Mouse (Mus musculus) yolk sac, embryonic 10.5 days (tissue): Measurements from ENCODE around the gene Klk9.

Experiments
- DNase-seq: peaks from one replicate; pipeline ENCODE4 v3.0.0-alpha.2; 2017; ENCODE audit warnings: low spot score

Gene Klk9

DNA sequence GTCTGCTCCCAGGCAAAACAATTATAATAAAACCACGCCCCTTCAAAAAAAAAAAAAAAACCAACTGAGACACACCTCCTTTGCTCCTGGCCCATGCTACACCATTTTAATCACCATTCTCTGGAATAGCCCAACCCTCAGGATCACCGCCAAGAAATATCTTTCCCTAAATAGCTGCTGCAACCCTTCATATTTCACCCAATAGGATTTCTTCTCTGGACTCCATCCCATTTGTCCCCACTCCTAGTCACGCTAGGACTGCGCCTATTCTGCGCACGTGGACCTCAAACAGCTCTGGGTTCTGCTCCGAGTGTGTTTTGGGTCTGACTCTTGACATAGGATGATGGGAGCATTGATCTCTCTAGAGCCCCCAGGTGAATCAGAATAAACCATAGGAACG, 4.7 kb downstream of the Klk9 start:
- DNase-seq: no peak

DNA sequence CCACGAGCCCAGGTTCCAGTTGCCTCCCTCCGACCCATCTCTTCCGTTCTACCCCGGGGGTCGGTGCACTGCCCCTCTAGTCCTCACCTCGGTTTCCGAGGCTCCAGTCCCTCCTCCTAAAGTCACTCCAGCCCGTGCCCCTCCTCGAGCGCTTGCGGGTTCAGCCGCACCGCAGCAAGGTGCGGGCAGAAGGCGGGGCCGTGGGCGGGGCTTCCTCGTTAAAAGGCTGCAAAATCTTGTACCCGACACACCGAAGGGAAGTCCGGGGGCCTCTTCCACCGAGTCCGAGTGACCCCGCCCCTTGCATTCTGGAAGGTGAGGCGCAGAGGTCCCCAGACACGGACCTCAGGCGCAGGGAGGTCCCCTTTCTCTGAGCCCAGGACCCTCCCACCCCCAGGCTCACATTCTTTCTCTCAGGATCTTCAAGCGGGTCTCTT, 5.7 kb downstream of the Klk9 start, which contains the start of gene Klk8:
Gene Klk8 (plus strand): TSS at position 245 of the 437 bp plus-strand sequence.
- DNase-seq: no peak

DNA sequence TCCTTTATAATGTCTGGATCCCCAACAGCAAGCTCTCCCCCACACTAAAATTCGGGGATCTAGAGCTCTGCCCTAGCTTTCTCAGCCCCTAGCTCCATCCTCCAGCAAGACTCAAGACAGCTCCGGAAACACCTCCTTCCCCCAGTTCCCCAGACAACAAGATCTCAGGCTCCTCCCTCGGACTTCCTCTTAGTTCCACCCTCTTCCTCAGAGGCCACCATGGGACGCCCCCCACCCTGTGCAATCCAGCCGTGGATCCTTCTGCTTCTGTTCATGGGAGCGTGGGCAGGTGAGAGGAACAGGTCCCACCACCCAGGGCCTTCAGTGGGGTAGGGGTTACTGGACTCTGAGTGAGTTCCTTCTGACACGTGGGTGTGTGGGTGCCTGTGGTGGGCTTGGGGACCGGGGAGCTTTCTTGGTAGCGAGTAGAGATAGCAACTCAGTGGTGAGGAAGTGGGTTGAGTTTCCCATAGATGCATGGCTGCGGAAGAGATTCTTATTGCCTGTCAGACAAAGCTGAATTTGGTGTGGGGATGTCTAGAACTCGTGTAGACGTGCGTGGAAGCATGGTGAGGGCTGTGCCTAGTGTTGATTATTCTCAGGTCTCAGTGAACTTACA, 6.3 kb downstream of the Klk9 start:
- no peak for DNase-seq

GRCm38 (mm10) chr7:43799876-43800275, 8.2 kb downstream of the Klk9 start:
- no peak for DNase-seq

DNA sequence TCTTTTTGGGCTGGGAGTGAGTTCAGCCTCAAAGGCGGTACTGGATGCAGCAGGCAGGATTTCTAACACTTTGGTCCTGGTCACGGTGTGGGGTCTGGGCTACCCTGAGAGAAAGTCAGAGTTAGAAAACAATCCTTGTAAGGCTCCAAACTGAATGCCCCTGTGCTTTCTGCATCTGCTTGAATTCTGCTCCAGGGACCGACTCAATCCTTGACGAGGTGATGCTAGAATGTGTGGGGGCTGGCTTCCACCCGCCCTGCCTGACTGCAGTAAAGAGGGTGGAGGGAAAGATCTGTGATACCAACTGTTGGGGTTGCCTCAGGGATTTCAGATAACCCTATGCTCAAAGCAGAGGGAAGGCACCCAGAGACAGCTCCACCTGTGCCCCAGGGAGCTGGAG, 19.3 kb downstream of the Klk9 start, which contains the start of gene Klk7:
Gene Klk7 (plus strand): TSS at position 301 of the 400 bp plus-strand sequence.
- no peak for DNase-seq

DNA sequence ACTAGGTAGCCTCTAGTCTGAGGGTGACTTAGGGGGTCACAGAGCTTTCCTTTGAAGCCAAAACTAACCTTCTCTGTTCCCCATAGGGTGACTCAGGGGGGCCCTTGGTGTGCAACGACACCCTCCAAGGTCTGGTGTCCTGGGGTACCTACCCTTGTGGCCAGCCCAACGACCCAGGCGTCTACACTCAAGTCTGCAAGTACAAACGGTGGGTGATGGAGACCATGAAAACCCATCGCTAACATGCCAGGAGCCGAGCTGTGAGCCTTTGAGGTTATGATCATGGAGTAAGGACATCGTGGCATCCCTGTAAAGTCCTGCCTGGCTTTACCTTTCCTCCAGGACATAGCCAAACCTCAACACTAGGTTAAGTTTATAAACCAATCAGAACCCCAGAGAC, 23.5 kb downstream of the Klk9 start:
- no peak for DNase-seq

DNA sequence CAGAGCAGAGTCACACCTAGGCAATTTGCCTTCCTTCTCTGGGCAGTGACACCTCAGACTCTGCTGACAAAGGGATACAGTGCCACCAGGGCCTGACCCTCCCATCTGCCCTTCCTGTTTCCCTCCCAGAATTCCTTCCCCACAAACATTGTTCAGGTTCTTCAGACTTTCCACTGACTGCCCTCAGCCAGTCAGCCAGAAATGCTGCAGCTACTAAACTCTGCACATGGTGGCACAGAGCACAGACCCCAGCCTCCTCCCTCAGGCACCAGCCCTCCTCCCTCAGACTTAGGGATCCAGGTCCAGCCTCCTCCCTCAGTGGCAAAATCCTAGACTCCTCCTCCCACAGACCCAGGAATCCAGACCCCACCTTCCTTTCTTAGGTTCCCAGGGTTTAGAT, 25.1 kb downstream of the Klk9 start:
- no peak for DNase-seq

- DNase-seq: no peak
Observed at GRCm38 (mm10) chr7:43821581-43821980, 29.9 kb downstream of the Klk9 start.

GRCm38 (mm10) chr7:43824199-43824598, 32.5 kb downstream of the Klk9 start, which contains the start of gene Klk6:
TSS of gene Klk6 (plus strand) at chr7:43824499.
- DNase-seq: no peak

GRCm38 (mm10) chr7:43826056-43826455, 34.4 kb downstream of the Klk9 start:
- no peak for DNase-seq

GRCm38 (mm10) chr7:43827706-43828105, 36.0 kb downstream of the Klk9 start:
- no peak for DNase-seq

GRCm38 (mm10) chr7:43829006-43829405, 37.3 kb downstream of the Klk9 start:
- DNase-seq: no peak

DNA sequence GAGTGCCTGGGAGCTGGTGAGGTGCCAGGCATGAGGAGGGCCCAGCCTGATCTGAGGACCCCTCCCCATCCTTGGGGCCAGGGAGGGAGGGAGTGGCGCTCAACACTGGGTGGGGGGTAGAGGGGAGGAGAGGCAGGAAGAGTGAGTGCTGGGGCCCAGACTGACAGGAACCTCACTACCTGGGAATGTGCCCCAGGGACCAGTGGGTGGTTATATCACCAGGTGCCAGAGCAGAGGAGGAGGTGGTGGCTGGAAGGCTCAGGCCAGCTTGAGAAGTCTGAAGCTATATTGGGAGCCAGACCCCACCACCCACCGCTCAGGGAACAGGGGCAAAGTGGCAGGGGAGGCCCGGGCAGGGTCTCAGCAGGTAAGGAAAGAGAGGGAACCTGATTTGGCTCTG, 50.0 kb downstream of the Klk9 start, which contains the start of gene Klk5:
Gene Klk5 (plus strand): TSS at position 271 of the 400 bp plus-strand sequence.
- DNase-seq: no peak

GRCm38 (mm10) chr7:43843801-43844200, 52.1 kb downstream of the Klk9 start:
- no peak for DNase-seq
